Mouse (Mus musculus) heart, embryonic 16.5 days (tissue): Measurements from ENCODE around the gene Acr. TPM values are rescaled to one million over a fixed set of nuclear protein-coding genes. Genes with fewer than 3 reads are reported as not detected.

Source experiments
- ATAC-seq: fragments of 200-750 bp; cut with Nextera tagmentation; replicated peaks from 2 replicates; pipeline ENCODE4 v1.8.0; 2017; ENCODE audit warnings: moderate number of reproducible peaks; ENCODE audit not compliant: insufficient read depth, low FRiP score; ENCODE audit errors: extremely low read depth
- H3K27ac ChIP-seq: fragments of 300-500 bp; sonication (generic); 2 replicates; pipeline ENCODE4 v1.5.1; 2014; ENCODE audit warnings: mild to moderate bottlenecking, low read length, control low read depth, moderate library complexity
- H3K27me3 ChIP-seq: fragments of 300-500 bp; sonication (generic); 2 replicates; pipeline ENCODE4 v1.6.1; 2014; ENCODE audit warnings: low read length, mixed read lengths; ENCODE audit not compliant: control insufficient read depth, insufficient read depth
- H3K36me3 ChIP-seq: fragments of 300-500 bp; sonication (generic); 2 replicates; pipeline ENCODE4 v1.6.1; 2014; ENCODE audit not compliant: control insufficient read depth, insufficient read depth
- H3K4me1 ChIP-seq: fragments of 300-500 bp; sonication (generic); 2 replicates; pipeline ENCODE4 v1.6.1; 2014; ENCODE audit warnings: low read length, mixed read lengths; ENCODE audit not compliant: control insufficient read depth, insufficient read depth
- H3K4me2 ChIP-seq: fragments of 300-500 bp; sonication (generic); 2 replicates; pipeline ENCODE4 v1.6.1; 2014; ENCODE audit warnings: low read depth, mild to moderate bottlenecking, control low read depth, low read length
- H3K4me3 ChIP-seq: fragments of 300-500 bp; sonication (generic); 2 replicates; pipeline ENCODE4 v1.5.1; 2014; ENCODE audit warnings: mild to moderate bottlenecking, control low read depth, low read length
- H3K9ac ChIP-seq: fragments of 300-500 bp; sonication (generic); 2 replicates; pipeline ENCODE4 v1.6.1; 2014; ENCODE audit warnings: low read length, control low read depth
- H3K9me3 ChIP-seq: fragments of 300-500 bp; sonication (generic); replicated peaks from 2 replicates; pipeline ENCODE4 v1.6.1; 2016; ENCODE audit warnings: low read length; ENCODE audit not compliant: control insufficient read depth
- WGBS: fragments of 180-500 bp; shearing (Covaris S2); extraction: QIAGEN DNeasy Blood & Tissue Kit; methylation state at CpG from one replicate; pipeline ENCODE4 v1.1.7; 2014; 5-methylcytosine and 5-hydroxymethylcytosine counted together
- polyA plus RNA-seq: library from polyadenylated mRNA; unstranded; fragments of >200 nt; fragmentation: Nextera tagmentation; extraction: Ambion mirVana; gene quantifications from 2 replicates; pipeline ENCODE4 v1.2.1, GENCODE M21; 2015

Gene Acr
- polyA plus RNA-seq, 1 experiment from 2014 or later: 0.22 TPM

DNA sequence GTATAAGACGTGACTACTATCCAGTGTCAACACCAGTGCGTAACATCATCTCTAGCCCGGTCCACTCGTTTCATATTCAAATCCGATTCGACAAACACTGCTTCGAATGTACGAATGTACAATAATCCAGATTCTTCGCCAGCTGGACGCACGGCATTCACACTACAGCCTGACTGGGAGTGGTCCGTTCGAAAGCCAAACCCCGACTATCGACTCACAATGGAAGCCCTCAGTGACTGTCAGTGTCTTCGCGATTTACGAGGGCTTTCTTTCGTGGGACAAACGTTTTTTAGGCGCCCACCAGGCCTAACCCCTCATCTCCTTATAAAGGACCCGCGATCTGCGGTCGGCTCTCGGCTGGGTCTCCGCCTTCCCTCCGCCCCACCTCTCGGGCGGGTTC, 23.2 kb downstream of the Acr start:
- H3K9ac ChIP-seq: peak overlapping the region; percentile 84
- H3K4me1 ChIP-seq: peaks cover 5% of the 10 kb centered on the region; the same call in 1 of the 2 replicates
- no peaks in the 10 kb centered on the region for H3K27me3 ChIP-seq
- no peaks in the 10 kb centered on the region for H3K36me3 ChIP-seq
- peak overlapping the region; percentile 7; the same call in 1 of the 2 replicates for H3K27ac ChIP-seq
- peak overlapping the region; percentile 82 for H3K4me2 ChIP-seq
- H3K4me3 ChIP-seq: peak overlapping the region; percentile 79
- WGBS: 1% methylated on average over 30 of the region's 30 CpGs
- H3K9me3 ChIP-seq: no peaks in the 10 kb centered on the region
- ATAC-seq: 0 out of 2 replicates have a peak, but pooled peaks have one; percentile 3

DNA sequence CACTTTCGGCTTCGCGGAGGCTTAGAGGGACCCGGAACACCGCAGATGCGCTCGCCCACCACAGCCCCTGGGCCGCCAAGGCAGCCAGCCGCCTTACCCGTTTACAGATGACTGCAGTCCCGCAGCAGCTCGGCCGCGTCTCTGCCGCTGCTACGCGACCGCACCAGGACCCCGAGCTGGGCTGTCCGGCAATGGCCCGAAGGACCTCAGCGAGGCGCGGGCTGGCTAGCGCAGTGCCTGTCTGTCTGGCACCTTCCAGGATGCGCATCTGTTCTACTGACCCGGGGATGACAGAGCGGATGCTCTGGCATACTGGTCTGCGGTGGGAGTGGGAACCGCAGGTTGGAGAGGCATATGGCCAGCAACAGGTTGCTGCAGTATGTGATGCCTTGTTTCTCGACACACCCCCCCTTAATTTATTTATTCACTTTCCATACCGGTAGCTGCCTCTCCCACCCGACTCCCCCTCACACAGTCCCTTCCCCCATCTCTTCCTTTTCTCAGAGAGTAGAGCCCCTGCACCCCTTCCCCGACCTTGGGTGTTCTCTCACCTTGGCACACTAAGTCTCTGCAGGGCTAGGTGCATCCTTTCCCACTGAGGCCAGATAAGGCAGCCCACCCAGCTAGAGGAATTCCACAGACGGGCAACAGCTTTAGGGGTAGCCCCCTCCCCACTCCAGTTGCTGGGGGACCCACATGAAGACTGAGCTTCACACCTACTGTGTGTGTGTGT, 23.8 kb downstream of the Acr start, which contains the start of gene Rabl2:
TSS of gene Rabl2 (minus strand) at position 201 of the 733 bp plus-strand sequence.
- Histone ChIP-seq H3K9me3 (no peaks in the 10 kb centered on the region), H3K27me3 (no peaks in the 10 kb centered on the region), H3K4me3 (peak within 1 kb of the TSS; percentile 79), H3K4me2 (peak within 1 kb of the TSS; percentile 82), H3K4me1 (peaks cover 5% of the 10 kb centered on the region; the same call in 1 of the 2 replicates), H3K36me3 (no peaks in the 10 kb centered on the region), H3K9ac (peak within 1 kb of the TSS; percentile 84), H3K27ac (peak within 1 kb of the TSS; percentile 7; the same call in 1 of the 2 replicates)
- under 1% methylated on average over 35 of the region's 35 CpGs for WGBS
- peak; percentile 96 for ATAC-seq

- Histone ChIP-seq H3K9me3 (no peaks in the 10 kb centered on the region), H3K4me1 (peaks cover 5% of the 10 kb centered on the region; the same call in 1 of the 2 replicates), H3K4me3 (no peak overlapping the region), H3K27me3 (no peaks in the 10 kb centered on the region), H3K9ac (no peak overlapping the region), H3K4me2 (no peak overlapping the region), H3K27ac (no peak overlapping the region), H3K36me3 (no peaks in the 10 kb centered on the region)
- ATAC-seq: no peak
- WGBS: 44% methylated on average over 4 of the region's 4 CpGs
Observed at GRCm38 (mm10) chr15:89592548-89592947, 24.4 kb downstream of the Acr start.

GRCm38 (mm10) chr15:89605822-89606570, 37.9 kb downstream of the Acr start:
- WGBS: 66% methylated on average over 12 of the region's 12 CpGs
- no peak overlapping the region for H3K4me2 ChIP-seq

GRCm38 (mm10) chr15:89607480-89607879, 39.4 kb downstream of the Acr start:
- H3K27ac ChIP-seq: no peak overlapping the region
- H3K4me3 ChIP-seq: no peak overlapping the region
- H3K27me3 ChIP-seq: no peaks in the 10 kb centered on the region
- ATAC-seq: no peak
- peaks cover 4% of the 10 kb centered on the region for H3K9me3 ChIP-seq
- H3K4me2 ChIP-seq: no peak overlapping the region
- WGBS: 76% methylated on average over 8 of the region's 8 CpGs
- no peak overlapping the region for H3K9ac ChIP-seq
- H3K4me1 ChIP-seq: no peaks in the 10 kb centered on the region
- H3K36me3 ChIP-seq: no peaks in the 10 kb centered on the region

More at GRCm38 (mm10) chr15:89605822-89606570, 37.9 kb downstream of the Acr start:
- H3K27me3 ChIP-seq: no peaks in the 10 kb centered on the region
- H3K4me1 ChIP-seq: no peaks in the 10 kb centered on the region
- H3K4me3 ChIP-seq: no peak overlapping the region
- no peak overlapping the region for H3K27ac ChIP-seq
- H3K36me3 ChIP-seq: no peaks in the 10 kb centered on the region
- no peak for ATAC-seq
- peaks cover 4% of the 10 kb centered on the region for H3K9me3 ChIP-seq
- H3K9ac ChIP-seq: no peak overlapping the region

DNA sequence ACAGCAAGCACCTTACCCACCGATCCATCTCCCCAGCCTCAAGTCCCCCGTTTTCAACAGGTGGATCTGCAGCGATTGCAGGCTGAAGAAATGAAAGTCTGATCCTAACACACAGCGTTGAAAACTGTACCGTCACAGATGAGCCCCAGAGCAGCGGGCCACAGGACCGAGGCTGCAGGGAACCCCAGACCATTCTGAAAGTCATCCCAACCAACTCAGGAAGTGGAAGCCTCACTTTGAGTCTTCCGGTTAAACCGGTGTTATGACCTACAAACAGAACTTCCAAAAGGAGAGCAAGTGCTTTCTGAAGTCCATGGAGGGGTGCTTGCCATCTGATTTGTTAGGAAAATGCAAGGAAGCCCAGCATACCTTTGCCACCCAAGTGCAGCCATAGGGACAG, 39.8 kb downstream of the Acr start:
- peaks cover 4% of the 10 kb centered on the region for H3K9me3 ChIP-seq
- no peak overlapping the region for H3K9ac ChIP-seq
- 67% methylated on average over 9 of the region's 9 CpGs for WGBS
- H3K27ac ChIP-seq: no peak overlapping the region
- H3K36me3 ChIP-seq: no peaks in the 10 kb centered on the region
- no peaks in the 10 kb centered on the region for H3K4me1 ChIP-seq
- no peak for ATAC-seq
- H3K4me2 ChIP-seq: no peak overlapping the region
- no peak overlapping the region for H3K4me3 ChIP-seq
- H3K27me3 ChIP-seq: no peaks in the 10 kb centered on the region

DNA sequence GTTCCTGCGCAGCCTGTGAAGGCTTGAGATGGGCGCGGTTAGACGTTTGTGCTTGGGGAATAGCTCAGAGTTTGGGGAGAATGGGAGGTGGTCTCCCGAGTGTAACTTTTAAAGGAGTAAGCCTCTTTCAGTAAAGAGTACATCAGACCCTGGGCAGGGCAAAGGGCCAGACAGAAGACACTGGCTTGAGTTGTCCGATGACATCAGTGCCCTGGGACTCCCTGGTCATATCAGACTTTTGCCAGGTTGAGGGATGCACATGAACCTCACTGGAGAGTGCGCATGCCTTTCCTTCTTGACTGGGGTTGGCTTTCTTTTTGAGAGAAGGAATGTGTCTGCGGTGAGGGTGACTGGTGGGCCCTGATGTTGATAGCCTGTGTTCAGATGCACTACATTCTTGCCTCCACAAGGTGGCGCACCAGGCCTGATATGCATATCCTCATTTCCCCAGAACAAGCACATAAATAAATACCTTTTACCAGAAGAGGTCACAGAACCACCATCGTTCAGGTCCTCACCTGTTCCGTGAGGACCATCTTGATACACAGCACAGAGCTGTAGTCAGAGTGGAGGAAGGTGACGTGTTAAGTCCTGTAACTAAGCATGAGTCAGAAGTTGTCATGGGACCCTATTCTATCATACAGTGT, 54.3 kb downstream of the Acr start:
- no peaks in the 10 kb centered on the region for H3K4me1 ChIP-seq
- no peak; the same call in 1 of the 2 replicates for ATAC-seq
- no peak overlapping the region for H3K27ac ChIP-seq
- H3K4me2 ChIP-seq: no peak overlapping the region
- no peaks in the 10 kb centered on the region for H3K9me3 ChIP-seq
- H3K4me3 ChIP-seq: no peak overlapping the region
- H3K36me3 ChIP-seq: no peaks in the 10 kb centered on the region
- no peaks in the 10 kb centered on the region for H3K27me3 ChIP-seq
- H3K9ac ChIP-seq: no peak overlapping the region
- WGBS: 74% methylated on average over 12 of the region's 12 CpGs

GRCm38 (mm10) chr15:89622959-89623625, 55.0 kb downstream of the Acr start:
- WGBS: 54% methylated on average over 5 of the region's 5 CpGs
- no peaks in the 10 kb centered on the region for H3K36me3 ChIP-seq
- H3K9ac ChIP-seq: no peak overlapping the region
- H3K4me1 ChIP-seq: no peaks in the 10 kb centered on the region
- H3K4me2 ChIP-seq: no peak overlapping the region
- H3K27ac ChIP-seq: no peak overlapping the region
- H3K4me3 ChIP-seq: no peak overlapping the region
- ATAC-seq: no peak
- H3K27me3 ChIP-seq: no peaks in the 10 kb centered on the region
- H3K9me3 ChIP-seq: no peaks in the 10 kb centered on the region
